Mouse (Mus musculus): ENCODE data around the gene Mroh2a. TPM values are rescaled to one million over a fixed set of nuclear protein-coding genes. Genes with fewer than 3 reads are reported as not detected.

Mroh2a gene
- polyA plus RNA-seq, 1 experiment from 2014 or later: 0.41 TPM

GRCm38 (mm10) chr1:88274371-88275077 lies 47.7 kb downstream of the Mroh2a start:
- Histone ChIP-seq H3K4me1 (replicated peaks) (peaks cover 45% of the 10 kb centered on the region), H3K9ac (no peak overlapping the region), H3K27me3 (no peaks in the 10 kb centered on the region), H3K9me3 (replicated peaks) (no peaks in the 10 kb centered on the region), H3K4me3 (replicated peaks) (no peak overlapping the region), H3K36me3 (peaks cover 58% of the 10 kb centered on the region), H3K27ac (no peak overlapping the region), H3K4me2 (peak overlapping the region; percentile 60; the same call in 1 of the 2 replicates)
- 73% methylated on average over 11 of the region's 11 CpGs for WGBS (ENCODE audit: insufficient replicate concordance)
- DNase-seq (no peak), ATAC-seq (ENCODE audit: low read depth) (no peak)

DNA sequence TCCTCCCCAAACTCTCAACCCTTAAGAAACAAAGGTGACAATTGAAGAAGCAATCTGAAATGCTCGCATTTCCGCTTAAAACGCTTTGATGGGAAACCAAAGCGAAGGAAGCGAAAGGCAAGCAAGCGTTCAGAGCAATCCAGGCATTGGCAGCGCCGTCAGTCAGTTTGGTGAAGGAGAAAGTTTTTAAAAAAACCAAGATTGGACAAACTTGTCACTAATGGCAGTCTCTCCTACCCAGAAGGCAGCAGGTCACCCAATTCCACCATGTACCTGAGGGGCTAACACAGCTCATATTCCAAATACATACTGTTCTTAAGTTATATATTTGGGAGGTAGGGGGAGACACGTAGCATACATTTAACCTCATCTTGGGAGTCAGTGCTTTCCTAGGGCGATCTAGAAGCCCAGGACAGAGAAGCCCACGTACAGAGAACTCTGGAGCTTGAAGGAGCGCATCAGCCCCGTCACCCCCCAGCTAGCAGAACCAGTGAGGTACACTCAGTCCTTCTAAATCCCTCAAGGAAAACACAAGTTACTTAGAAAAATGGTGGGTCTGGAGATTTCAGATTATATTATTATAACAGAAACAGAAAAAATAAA lies 48.4 kb downstream of the Mroh2a start:
- Histone ChIP-seq H3K4me1 (replicated peaks) (peaks cover 51% of the 10 kb centered on the region), H3K36me3 (peaks cover 51% of the 10 kb centered on the region), H3K4me3 (replicated peaks) (peak overlapping the region; percentile 61), H3K9me3 (replicated peaks) (no peaks in the 10 kb centered on the region), H3K9ac (peak overlapping the region; percentile 77), H3K27ac (no peak overlapping the region), H3K27me3 (no peaks in the 10 kb centered on the region), H3K4me2 (peak overlapping the region; percentile 60)
- ATAC-seq (ENCODE audit: low read depth): no peak
- WGBS (ENCODE audit: insufficient replicate concordance): 66% methylated on average over 13 of the region's 13 CpGs
- DNase-seq: no peak

DNA sequence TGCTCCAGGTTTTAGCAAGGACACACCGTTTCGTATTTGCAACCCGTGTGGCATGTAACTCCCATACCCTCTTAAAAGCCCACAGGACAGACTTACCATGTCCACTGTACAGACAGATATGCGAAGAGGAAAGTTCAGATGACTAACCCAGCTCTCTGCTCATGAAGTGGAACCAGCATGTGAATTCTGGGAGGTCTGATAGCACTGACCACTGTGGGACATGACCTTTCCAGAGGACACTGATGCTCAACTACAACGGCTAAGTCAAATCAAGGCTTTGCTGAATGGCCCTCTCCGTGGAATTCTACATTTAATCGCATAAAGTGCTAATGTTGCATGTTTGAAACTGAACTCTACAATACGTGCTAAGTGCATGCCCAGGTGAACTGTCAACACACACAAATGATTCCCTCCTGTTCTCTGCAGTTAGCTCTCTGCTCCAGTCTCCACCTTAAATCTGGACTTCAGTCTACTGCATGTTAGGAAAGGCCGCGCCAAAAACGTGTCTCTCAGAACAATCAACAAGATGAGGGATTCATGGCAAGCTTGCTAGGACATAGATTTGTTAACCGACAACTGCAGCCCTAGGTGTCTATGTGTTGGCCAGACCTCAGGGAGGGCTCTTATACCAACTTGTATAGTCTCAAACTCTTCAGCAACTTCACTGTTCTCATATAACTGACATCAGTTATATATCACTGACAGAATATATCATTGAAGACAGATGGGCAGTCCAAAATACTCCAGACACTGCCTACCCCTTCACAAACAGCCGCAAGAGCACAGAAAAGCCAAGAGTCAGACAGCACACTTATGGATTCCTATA lies 49.1 kb downstream of the Mroh2a start:
- Histone ChIP-seq H3K9me3 (replicated peaks) (no peaks in the 10 kb centered on the region), H3K9ac (peak overlapping the region; percentile 77), H3K4me2 (peak overlapping the region; percentile 60), H3K4me1 (replicated peaks) (peaks cover 52% of the 10 kb centered on the region), H3K36me3 (peaks cover 51% of the 10 kb centered on the region), H3K4me3 (replicated peaks) (peak overlapping the region; percentile 61), H3K27ac (peak overlapping the region; percentile 83), H3K27me3 (no peaks in the 10 kb centered on the region)
- ATAC-seq (ENCODE audit: low read depth) (no peak), DNase-seq (no peak)
- 61% methylated on average over 13 of the region's 13 CpGs for WGBS (ENCODE audit: insufficient replicate concordance)

GRCm38 (mm10) chr1:88276524-88277097 lies 49.8 kb downstream of the Mroh2a start:
- Histone ChIP-seq H3K9me3 (replicated peaks) (no peaks in the 10 kb centered on the region), H3K9ac (peak overlapping the region; percentile 77), H3K27me3 (no peaks in the 10 kb centered on the region), H3K36me3 (peaks cover 45% of the 10 kb centered on the region), H3K27ac (peak overlapping the region; percentile 83), H3K4me2 (peak overlapping the region; percentile 60), H3K4me3 (replicated peaks) (peak overlapping the region; percentile 61), H3K4me1 (replicated peaks) (peaks cover 52% of the 10 kb centered on the region)
- WGBS (ENCODE audit: insufficient replicate concordance): 17% methylated on average over 10 of the region's 10 CpGs
- DNase-seq (no peak), ATAC-seq (ENCODE audit: low read depth) (peak; percentile 49)

DNA sequence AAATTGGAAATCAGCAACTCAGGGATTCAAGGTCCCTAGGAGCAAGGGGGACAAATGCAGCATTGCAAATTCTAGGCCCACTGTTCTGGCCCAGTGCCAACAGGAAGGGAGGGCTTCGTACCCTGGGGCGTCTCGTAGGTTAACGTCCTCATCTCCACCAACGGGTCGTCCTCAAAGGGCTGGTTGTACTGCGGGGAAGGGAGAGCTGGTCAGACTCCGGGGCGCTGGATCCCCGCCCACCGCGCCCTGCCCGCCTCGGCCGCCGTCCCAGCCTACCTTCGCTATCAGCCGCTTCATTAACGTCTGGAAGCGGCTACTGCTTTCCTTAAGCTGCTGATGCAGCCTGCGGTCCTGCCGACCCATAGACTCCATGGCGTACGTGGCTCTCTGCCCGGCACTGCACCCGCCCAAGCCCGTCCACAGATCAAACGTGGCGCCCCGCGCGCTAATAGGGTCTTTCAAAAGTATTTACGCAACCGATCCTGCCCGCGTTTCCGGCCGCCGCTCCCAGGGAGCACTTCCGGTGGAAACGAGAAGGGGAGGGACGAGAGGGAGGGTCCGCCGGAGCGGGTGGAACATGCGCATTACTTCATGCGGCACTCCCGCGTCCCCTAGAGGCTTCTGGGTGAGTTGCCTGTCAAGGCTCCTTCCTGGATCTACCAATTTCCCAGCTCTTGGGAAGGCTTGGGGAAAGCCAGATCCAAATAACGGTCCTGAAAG lies 50.5 kb downstream of the Mroh2a start, which contains the start of the genes Hjurp and Trpm8:
TSS of gene Hjurp (minus strand) at position 536 of the 720 bp plus-strand sequence.
TSS of gene Trpm8 (plus strand) at position 564 of the 720 bp plus-strand sequence.
- Histone ChIP-seq H3K9me3 (replicated peaks) (no peaks in the 10 kb centered on the region), H3K27me3 (no peaks in the 10 kb centered on the region), H3K9ac (peak within 1 kb of the TSS; percentile 77), H3K27ac (peak within 1 kb of the TSS; percentile 83), H3K4me2 (peak within 1 kb of the TSS; percentile 60), H3K4me3 (replicated peaks) (peak within 1 kb of the TSS; percentile 61), H3K36me3 (peaks cover 38% of the 10 kb centered on the region), H3K4me1 (replicated peaks) (peaks cover 52% of the 10 kb centered on the region)
- 1% methylated on average over 50 of the region's 50 CpGs for WGBS (ENCODE audit: insufficient replicate concordance)
- peak; percentile 92 for ATAC-seq (ENCODE audit: low read depth)
- DNase-seq: peak; percentile 100

GRCm38 (mm10) chr1:88277818-88278511 lies 51.2 kb downstream of the Mroh2a start:
- Histone ChIP-seq H3K4me2 (peak overlapping the region; percentile 60), H3K36me3 (peaks cover 31% of the 10 kb centered on the region), H3K27me3 (no peaks in the 10 kb centered on the region), H3K4me3 (replicated peaks) (peak overlapping the region; percentile 61), H3K4me1 (replicated peaks) (peaks cover 52% of the 10 kb centered on the region), H3K9me3 (replicated peaks) (no peaks in the 10 kb centered on the region), H3K27ac (peak overlapping the region; percentile 83), H3K9ac (peak overlapping the region; percentile 77)
- DNase-seq (no peak), ATAC-seq (ENCODE audit: low read depth) (no peak)
- 59% methylated on average over 18 of the region's 18 CpGs for WGBS (ENCODE audit: insufficient replicate concordance)

GRCm38 (mm10) chr1:88279111-88280005 lies 52.6 kb downstream of the Mroh2a start:
- Histone ChIP-seq H3K9me3 (replicated peaks) (0 out of 2 replicates have a peak, but pooled peaks cover 7% of the 10 kb centered on the region), H3K4me3 (replicated peaks) (no peak overlapping the region), H3K27ac (no peak overlapping the region), H3K36me3 (peaks cover 17% of the 10 kb centered on the region), H3K4me2 (no peak overlapping the region), H3K4me1 (replicated peaks) (peaks cover 48% of the 10 kb centered on the region), H3K27me3 (no peaks in the 10 kb centered on the region), H3K9ac (no peak overlapping the region)
- DNase-seq (no peak), ATAC-seq (ENCODE audit: low read depth) (no peak)
- WGBS (ENCODE audit: insufficient replicate concordance): 45% methylated on average over 9 of the region's 9 CpGs

- Histone ChIP-seq H3K36me3 (peaks cover 9% of the 10 kb centered on the region), H3K9ac (no peak overlapping the region), H3K4me3 (replicated peaks) (no peak overlapping the region), H3K4me2 (no peak overlapping the region), H3K27ac (no peak overlapping the region), H3K9me3 (replicated peaks) (peaks cover 12% of the 10 kb centered on the region; the same call in 1 of the 2 replicates), H3K4me1 (replicated peaks) (peaks cover 40% of the 10 kb centered on the region), H3K27me3 (no peaks in the 10 kb centered on the region)
- DNase-seq (no peak), ATAC-seq (ENCODE audit: low read depth) (no peak)
- WGBS (ENCODE audit: insufficient replicate concordance): 63% methylated on average over 15 of the region's 15 CpGs
Measured at GRCm38 (mm10) chr1:88280006-88280690, 53.4 kb downstream of the Mroh2a start.

GRCm38 (mm10) chr1:88282301-88282700 lies 55.5 kb downstream of the Mroh2a start:
- Histone ChIP-seq H3K9me3 (replicated peaks) (peaks cover 13% of the 10 kb centered on the region; the same call in 1 of the 2 replicates), H3K9ac (no peak overlapping the region), H3K27ac (no peak overlapping the region), H3K27me3 (no peaks in the 10 kb centered on the region), H3K4me1 (replicated peaks) (peaks cover 22% of the 10 kb centered on the region), H3K36me3 (no peaks in the 10 kb centered on the region), H3K4me3 (replicated peaks) (no peak overlapping the region), H3K4me2 (no peak overlapping the region)
- ATAC-seq (ENCODE audit: low read depth) (no peak), DNase-seq (no peak)
- 47% methylated on average over 3 of the region's 3 CpGs for WGBS (ENCODE audit: insufficient replicate concordance)
